Mouse (Mus musculus): ENCODE measurements around the gene Mrm1. TPM values are rescaled to one million over a fixed set of nuclear protein-coding genes. Genes with fewer than 3 reads are reported as not detected.

Mrm1 gene
- polyA plus RNA-seq, 1 experiment from 2014 or later = 7.9 TPM

DNA sequence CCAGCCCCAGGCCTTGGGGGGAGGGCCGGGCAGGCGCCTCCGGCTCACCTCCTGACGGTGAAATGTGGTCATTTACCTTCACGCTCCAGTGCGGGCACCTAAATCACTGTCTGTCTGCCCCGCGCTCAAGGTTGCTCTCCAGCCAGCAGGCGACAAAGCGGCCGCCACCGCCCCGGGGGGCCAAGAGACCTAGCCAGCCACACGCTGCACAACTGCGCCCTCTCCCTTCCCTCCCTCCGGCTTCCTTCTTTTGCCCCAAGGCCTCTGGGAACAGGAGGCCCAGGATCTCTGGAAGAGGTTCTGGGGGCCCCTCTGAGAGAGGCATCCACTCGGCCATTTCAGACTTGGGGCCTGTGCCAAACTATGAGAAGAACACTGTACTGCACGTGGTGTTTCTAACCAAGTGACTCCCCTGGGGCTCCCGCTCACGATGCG is 54.8 kb downstream of the Mrm1 start:
- ATAC-seq (ENCODE audit: low read depth) (no peak), DNase-seq (ENCODE audit: low spot score) (peak; percentile 76)
- Histone ChIP-seq H3K4me1 (ENCODE audit: control insufficient read depth, insufficient read depth, low read length) (peaks cover 10% of the 10 kb centered on the region), H3K9me3 (ENCODE audit: control insufficient read depth, low read length) (no peaks in the 10 kb centered on the region), H3K27me3 (replicated peaks; ENCODE audit: control insufficient read depth, insufficient read depth, low read length) (peaks cover 4% of the 10 kb centered on the region; the same call in 1 of the 2 replicates), H3K36me3 (ENCODE audit: control insufficient read depth, insufficient read depth, low read length) (no peaks in the 10 kb centered on the region), H3K27ac (replicated peaks; ENCODE audit: low read depth, low read length) (no peak overlapping the region), H3K4me3 (ENCODE audit: low read depth, low read length) (peak overlapping the region; percentile 11), H3K4me2 (ENCODE audit: low read depth, low read length) (peak overlapping the region; percentile 44), H3K9ac (ENCODE audit: low read depth, low read length) (no peak overlapping the region)
- whole genome bisulfite sequencing = 3% methylated on average over 19 of the region's 21 CpGs

DNA sequence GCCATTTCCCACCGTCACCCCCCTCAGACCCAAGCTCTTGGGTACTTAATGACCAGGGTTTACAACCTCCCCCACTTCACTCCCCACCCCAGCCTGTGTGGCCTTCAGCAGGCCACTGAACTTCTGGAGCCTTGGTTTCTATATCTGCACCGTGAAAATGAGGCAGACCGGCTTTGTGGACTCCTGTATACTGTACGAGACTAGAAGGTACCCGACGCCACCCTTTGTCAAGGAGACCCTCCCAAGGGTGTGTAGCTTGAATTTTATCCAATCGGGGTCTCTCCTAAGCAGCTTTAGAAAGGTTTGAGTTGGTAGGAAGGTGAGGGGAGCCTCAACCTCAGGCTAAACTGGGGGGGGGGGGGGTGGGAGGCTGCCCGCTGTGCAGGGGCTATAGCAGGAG is 55.2 kb downstream of the Mrm1 start:
- Histone ChIP-seq H3K4me1 (ENCODE audit: control insufficient read depth, insufficient read depth, low read length) (peaks cover 10% of the 10 kb centered on the region), H3K27ac (replicated peaks; ENCODE audit: low read depth, low read length) (no peak overlapping the region), H3K9ac (ENCODE audit: low read depth, low read length) (no peak overlapping the region), H3K4me3 (ENCODE audit: low read depth, low read length) (no peak overlapping the region), H3K4me2 (ENCODE audit: low read depth, low read length) (peak overlapping the region; percentile 44), H3K9me3 (ENCODE audit: control insufficient read depth, low read length) (no peaks in the 10 kb centered on the region), H3K27me3 (replicated peaks; ENCODE audit: control insufficient read depth, insufficient read depth, low read length) (peaks cover 4% of the 10 kb centered on the region; the same call in 1 of the 2 replicates), H3K36me3 (ENCODE audit: control insufficient read depth, insufficient read depth, low read length) (no peaks in the 10 kb centered on the region)
- ATAC-seq (ENCODE audit: low read depth) (no peak), DNase-seq (ENCODE audit: low spot score) (no peak)
- whole genome bisulfite sequencing = 22% methylated on average over 8 of the region's 8 CpGs

Other genes starting within 250 kb of the Mrm1 start
- gene Dhrs11, start 9.5 kb upstream of the Mrm1 start, polyA plus RNA-seq (2014; fragmentation: Nextera tagmentation; extraction: Ambion mirVana) = 13.7 and 15.7 TPM in 2 replicates
- 62.4 and 67.0 TPM in 2 replicates for gene Ggnbp2, start 51.3 kb upstream of the Mrm1 start, polyA plus RNA-seq (2014; fragmentation: Nextera tagmentation; extraction: Ambion mirVana)
- gene Myo19, start 60.6 kb upstream of the Mrm1 start, polyA plus RNA-seq (2014; fragmentation: Nextera tagmentation; extraction: Ambion mirVana) = 10.9 and 11.9 TPM in 2 replicates
- gene Pigw, start 60.8 kb upstream of the Mrm1 start, polyA plus RNA-seq (2014; fragmentation: Nextera tagmentation; extraction: Ambion mirVana) = 2.3 and 3.1 TPM in 2 replicates
- 46.5 and 52.2 TPM in 2 replicates for gene Znhit3, start 96.9 kb upstream of the Mrm1 start, polyA plus RNA-seq (2014; fragmentation: Nextera tagmentation; extraction: Ambion mirVana)
- 0.40 and 0.41 TPM in 2 replicates for gene Car4, start 138.3 kb upstream of the Mrm1 start, polyA plus RNA-seq (2014; fragmentation: Nextera tagmentation; extraction: Ambion mirVana)

Measured in embryonic facial prominence, embryonic 14.5 days (tissue).